ENCODE assay signal across 9 mouse cellular contexts in genomic region chr15:99651984-99652872, GRCm38 (mm10). TPM values are rescaled to one million over a fixed set of nuclear protein-coding genes. Genes with fewer than 3 reads are reported as not detected.
A peak's percentile ranks its signal among the peaks of the same experiment; 100 is the strongest.
DNase-seq lines count a peak whose midpoint lies in the region; ATAC-seq and TF ChIP-seq lines count a peak whose summit lies in the region.
"Had no signal": no experiment of that assay in that cellular context is flagged by ENCODE, and none has a peak within 500 bp of the region (broad histone marks: within the 10 kb centered on the region; RNA-seq: fewer than 3 reads in every experiment).

No protein-coding gene starts in this region.

- peaks cover 49% of the 10 kb centered on the region for H3K27me3 ChIP-seq in limb, embryonic 12.5 days
- peaks cover 16% of the 10 kb centered on the region for H3K27me3 ChIP-seq in neural tube, embryonic 12.5 days (replicated peaks)
- H3K27me3 ChIP-seq in thymus, adult 2 months (ENCODE audit: control insufficient read depth, insufficient read depth, low read length), result peaks cover 6% of the 10 kb centered on the region; the same call in 1 of the 2 replicates

- H3K27ac ChIP-seq in layer of hippocampus, adult 2 months, result peak overlapping the region; percentile 49; the same call in 1 of the 2 replicates
- H3K27ac ChIP-seq in embryonic fibroblast, embryonic 13.5 days (ENCODE audit: insufficient read depth, low read length), result no peak overlapping the region
- H3K27ac ChIP-seq in limb, embryonic 12.5 days, result no peak overlapping the region
- no peak overlapping the region for H3K27ac ChIP-seq in neural tube, embryonic 12.5 days
- no peak overlapping the region for H3K27ac ChIP-seq in thymus, adult 2 months (ENCODE audit: control insufficient read depth, insufficient read depth, low read length)

- H3K4me3 ChIP-seq in layer of hippocampus, adult 2 months, result peak overlapping the region; percentile 64
- H3K4me3 ChIP-seq in embryonic fibroblast, embryonic 13.5 days (ENCODE audit: insufficient read depth, low read length), result no peak overlapping the region
- peak overlapping the region; percentile 86 for H3K4me3 ChIP-seq in limb, embryonic 12.5 days (replicated peaks)
- no peak overlapping the region for H3K4me3 ChIP-seq in neural tube, embryonic 12.5 days
- H3K4me3 ChIP-seq in thymus, adult 2 months (ENCODE audit: control insufficient read depth, insufficient read depth, low read length), result no peak overlapping the region

- H3K36me3 ChIP-seq in limb, embryonic 12.5 days, result no peaks in the 10 kb centered on the region
- H3K36me3 ChIP-seq in neural tube, embryonic 12.5 days, result no peaks in the 10 kb centered on the region
- H3K36me3 ChIP-seq in thymus, adult 2 months (ENCODE audit: control insufficient read depth, insufficient read depth, low read length), result no peaks in the 10 kb centered on the region

- peaks cover 14% of the 10 kb centered on the region for H3K4me1 ChIP-seq in embryonic fibroblast, embryonic 13.5 days (ENCODE audit: control insufficient read depth, insufficient read depth, low read length)
- H3K4me1 ChIP-seq in limb, embryonic 12.5 days (replicated peaks), result peaks cover 42% of the 10 kb centered on the region
- peaks cover 59% of the 10 kb centered on the region for H3K4me1 ChIP-seq in neural tube, embryonic 12.5 days
- H3K4me1 ChIP-seq in thymus, adult 2 months (replicated peaks; ENCODE audit: control insufficient read depth, insufficient read depth, low read length), result peaks cover 9% of the 10 kb centered on the region

- no peaks in the 10 kb centered on the region for H3K9me3 ChIP-seq in limb, embryonic 12.5 days
- no peaks in the 10 kb centered on the region for H3K9me3 ChIP-seq in neural tube, embryonic 12.5 days

- no peak overlapping the region for H3K9ac ChIP-seq in limb, embryonic 12.5 days (replicated peaks)
- H3K9ac ChIP-seq in neural tube, embryonic 12.5 days, result no peak overlapping the region; the same call in 1 of the 2 replicates

- no peak for ATAC-seq in limb, embryonic 12.5 days (ENCODE audit: insufficient number of reproducible peaks, insufficient read depth, low FRiP score, low TSS enrichment, low read depth)
- ATAC-seq in neural tube, embryonic 12.5 days (ENCODE audit: low FRiP score, low read depth), result no peak

- WGBS in limb, embryonic 12.5 days, result 72% methylated on average over 10 of the region's 10 CpGs
- WGBS in neural tube, embryonic 12.5 days, result 78% methylated on average over 10 of the region's 10 CpGs
- WGBS in thymus, adult 2 months, result 70% methylated on average over 10 of the region's 10 CpGs

- H3K4me2 ChIP-seq in limb, embryonic 12.5 days, result peak overlapping the region; percentile 74
- peak overlapping the region; percentile 86 for H3K4me2 ChIP-seq in neural tube, embryonic 12.5 days (replicated peaks)

- TF ChIP-seq CTCF in layer of hippocampus, adult 2 months (conservative IDR thresholded peaks at IDR 0.05), result no peak
- no peak for TF ChIP-seq CTCF in embryonic fibroblast, embryonic 13.5 days (IDR thresholded peaks at IDR 0.05; ENCODE audit: borderline replicate concordance, insufficient read depth, low read length)
- no peak for TF ChIP-seq CTCF in thymus, adult 2 months (IDR thresholded peaks at IDR 0.05; ENCODE audit: borderline replicate concordance, control insufficient read depth, extremely low read depth, insufficient read depth, low read length, poor library complexity)

- no peak for DNase-seq in layer of hippocampus, adult 2 months (ENCODE audit: low spot score in 2 of 2)
- no peak for DNase-seq in layer of hippocampus, postnatal 36 days
- DNase-seq in thymus, adult 2 months, result no peak
- DNase-seq in B cell, adult 2 months, result no peak
- no peak for DNase-seq in layer of hippocampus, postnatal 25 days (ENCODE audit: extremely low spot score in 1 of 2, low spot score in 1 of 2)

- 0 out of 2 replicates have a peak, but pooled peaks have one; percentile 7 for TF ChIP-seq POLR2A in embryonic fibroblast, embryonic 13.5 days (IDR thresholded peaks at IDR 0.05; ENCODE audit: low read depth, low read length)
- no peak for TF ChIP-seq POLR2A in thymus, adult 2 months (IDR thresholded peaks at IDR 0.05; ENCODE audit: control insufficient read depth, extremely low read depth, insufficient read depth, low read length, poor library complexity)

RNA-seq across cellular contexts. Expression of gene Racgap1, which starts 0.8 kb away (rescaled TPM):
- 1 to 10 TPM; 5.0 to 5.2 TPM for total RNA-seq in layer of hippocampus, adult 2 months (2021)
- 1 to 10 TPM; 5.2 TPM for total RNA-seq in layer of hippocampus, postnatal 36 days (2021)
- 47.1 and 72.4 TPM in 2 replicates for polyA plus RNA-seq in embryonic fibroblast, embryonic 13.5 days (2011; ENCODE audit: insufficient read length, low read depth, missing spikeins)
- 139 and 143 TPM in 2 replicates for polyA plus RNA-seq in limb, embryonic 12.5 days (2016; fragmentation: Nextera tagmentation; extraction: Ambion mirVana)
- 207 and 218 TPM in 2 replicates for polyA plus RNA-seq in neural tube, embryonic 12.5 days (2016; fragmentation: Nextera tagmentation; extraction: Ambion mirVana)
- 80.2 and 95.6 TPM in 2 replicates for polyA plus RNA-seq in thymus, adult 2 months (2012; rRNA removed)
- total RNA-seq in layer of hippocampus, postnatal 25 days (2021), result 1 to 10 TPM; 4.4 to 6.2 TPM

RNA-seq across cellular contexts. Expression of gene Asic1, which starts 17.9 kb away (rescaled TPM):
- 10 to 100 TPM; 33.9 to 37.3 TPM for total RNA-seq in layer of hippocampus, adult 2 months (2021)
- 10 to 100 TPM; 34.4 to 36.3 TPM for total RNA-seq in layer of hippocampus, postnatal 36 days (2021)
- 0.65 and 1.0 TPM in 2 replicates for polyA plus RNA-seq in embryonic fibroblast, embryonic 13.5 days (2011; ENCODE audit: insufficient read length, low read depth, missing spikeins)
- polyA plus RNA-seq in limb, embryonic 12.5 days (2016; fragmentation: Nextera tagmentation; extraction: Ambion mirVana), result 1.6 TPM in 2 replicates
- 54.3 and 62.6 TPM in 2 replicates for polyA plus RNA-seq in neural tube, embryonic 12.5 days (2016; fragmentation: Nextera tagmentation; extraction: Ambion mirVana)
- polyA plus RNA-seq in thymus, adult 2 months (2012; rRNA removed), result 0.13 and 0.19 TPM in 2 replicates
- total RNA-seq in layer of hippocampus, postnatal 25 days (2021), result 10 to 100 TPM; 29.6 to 32.0 TPM

RNA-seq across cellular contexts. Expression of gene Smarcd1, which starts 49.7 kb away (rescaled TPM):
- total RNA-seq in layer of hippocampus, adult 2 months (2021), result 100 to 1,000 TPM; 118 to 123 TPM
- total RNA-seq in layer of hippocampus, postnatal 36 days (2021), result 100 to 1,000 TPM; 106 to 109 TPM
- polyA plus RNA-seq in embryonic fibroblast, embryonic 13.5 days (2011; ENCODE audit: insufficient read length, low read depth, missing spikeins), result 28.1 and 36.8 TPM in 2 replicates
- 71.3 and 74.9 TPM in 2 replicates for polyA plus RNA-seq in limb, embryonic 12.5 days (2016; fragmentation: Nextera tagmentation; extraction: Ambion mirVana)
- 142 and 146 TPM in 2 replicates for polyA plus RNA-seq in neural tube, embryonic 12.5 days (2016; fragmentation: Nextera tagmentation; extraction: Ambion mirVana)
- polyA plus RNA-seq in thymus, adult 2 months (2012; rRNA removed), result 106 and 111 TPM in 2 replicates
- 100 to 1,000 TPM; 101 to 117 TPM for total RNA-seq in layer of hippocampus, postnatal 25 days (2021)

RNA-seq across cellular contexts. Expression of gene Aqp6, which starts 51.0 kb away (rescaled TPM):
- under 1 TPM in 1 of 2 experiments, not detected in 1; 0.26 TPM for total RNA-seq in layer of hippocampus, adult 2 months (2021)
- total RNA-seq in layer of hippocampus, postnatal 36 days (2021), result under 1 TPM in 1 of 2 experiments, not detected in 1; 0.25 TPM
- not detected in 2 replicates for polyA plus RNA-seq in embryonic fibroblast, embryonic 13.5 days (2011; ENCODE audit: insufficient read length, low read depth, missing spikeins)
- polyA plus RNA-seq in limb, embryonic 12.5 days (2016; fragmentation: Nextera tagmentation; extraction: Ambion mirVana), result not detected in 2 replicates
- 0.60 and 1.1 TPM in 2 replicates for polyA plus RNA-seq in neural tube, embryonic 12.5 days (2016; fragmentation: Nextera tagmentation; extraction: Ambion mirVana)
- polyA plus RNA-seq in thymus, adult 2 months (2012; rRNA removed), result 0.24 and 0.40 TPM in 2 replicates
- not detected for total RNA-seq in layer of hippocampus, postnatal 25 days (2021)

RNA-seq across cellular contexts. Expression of gene Gm17349, which starts 53.1 kb away (rescaled TPM):
- 1 to 10 TPM; 3.9 to 7.1 TPM for total RNA-seq in layer of hippocampus, adult 2 months (2021)
- total RNA-seq in layer of hippocampus, postnatal 36 days (2021), result 1 to 10 TPM; 4.1 to 6.3 TPM
- polyA plus RNA-seq in embryonic fibroblast, embryonic 13.5 days (2011; ENCODE audit: insufficient read length, low read depth, missing spikeins), result not detected in 2 replicates
- not detected in 2 replicates for polyA plus RNA-seq in limb, embryonic 12.5 days (2016; fragmentation: Nextera tagmentation; extraction: Ambion mirVana)
- polyA plus RNA-seq in neural tube, embryonic 12.5 days (2016; fragmentation: Nextera tagmentation; extraction: Ambion mirVana), result not detected in 2 replicates
- polyA plus RNA-seq in thymus, adult 2 months (2012; rRNA removed), result not detected in 2 replicates
- 1 to 10 TPM; 5.3 to 9.0 TPM for total RNA-seq in layer of hippocampus, postnatal 25 days (2021)
- polyA plus RNA-seq: brain, embryonic 14.5 days had no signal

Comparison
In these comparisons a context has a peak if more than half of its experiments do, and no peak if none do; other contexts are left out.
1. H3K4me3 ChIP-seq: peak in layer of hippocampus, adult 2 months (single experiment) and limb, embryonic 12.5 days (single experiment); none in embryonic fibroblast, embryonic 13.5 days (single experiment), neural tube, embryonic 12.5 days (single experiment) and thymus, adult 2 months (single experiment).
2. RNA of gene Asic1, which starts 17.9 kb away (polyA plus RNA-seq): 54.3 to 62.6 TPM in neural tube, embryonic 12.5 days; 1.6 TPM in limb, embryonic 12.5 days, 0.65 to 1.0 TPM in embryonic fibroblast, embryonic 13.5 days and 0.13 to 0.19 TPM in thymus, adult 2 months; every median in the first group is over 10 times any median in the second.